Comparison of ENCODE assay signal across 14 mouse cellular contexts in genomic region chr11:88909388-88910036, GRCm38 (mm10). TPM values are rescaled to one million over a fixed set of nuclear protein-coding genes. Genes with fewer than 3 reads are reported as not detected.
DNase-seq lines count a peak whose midpoint lies in the region; ATAC-seq lines count a peak whose summit lies in the region.
"Had no signal": no experiment of that assay in that cellular context is flagged by ENCODE, and none has a peak within 500 bp of the region (broad histone marks: within the 10 kb centered on the region; RNA-seq: fewer than 3 reads in every experiment).

No protein-coding gene starts in this region.

- H3K27me3 ChIP-seq in heart, embryonic 13.5 days (replicated peaks) = no peaks in the 10 kb centered on the region
- H3K27me3 ChIP-seq in neural tube, embryonic 15.5 days (replicated peaks) = no peaks in the 10 kb centered on the region
- H3K27me3 ChIP-seq: embryonic facial prominence, embryonic 13.5 days; hindbrain, embryonic 15.5 days; limb, embryonic 13.5 days; neural tube, embryonic 12.5 days had no signal

- H3K9me3 ChIP-seq in heart, embryonic 13.5 days = no peaks in the 10 kb centered on the region
- H3K9me3 ChIP-seq in neural tube, embryonic 15.5 days (replicated peaks) = no peaks in the 10 kb centered on the region
- H3K9me3 ChIP-seq: embryonic facial prominence, embryonic 13.5 days; hindbrain, embryonic 15.5 days; limb, embryonic 13.5 days; neural tube, embryonic 12.5 days had no signal

- H3K4me1 ChIP-seq in heart, embryonic 13.5 days = peaks cover 15% of the 10 kb centered on the region
- H3K4me1 ChIP-seq in neural tube, embryonic 15.5 days = no peaks in the 10 kb centered on the region
- H3K4me1 ChIP-seq: embryonic facial prominence, embryonic 13.5 days; hindbrain, embryonic 15.5 days; limb, embryonic 13.5 days; neural tube, embryonic 12.5 days had no signal

- no peak overlapping the region for H3K9ac ChIP-seq in heart, embryonic 13.5 days
- no peak overlapping the region for H3K9ac ChIP-seq in neural tube, embryonic 15.5 days (replicated peaks)
- H3K9ac ChIP-seq: embryonic facial prominence, embryonic 13.5 days; hindbrain, embryonic 15.5 days; limb, embryonic 13.5 days; neural tube, embryonic 12.5 days had no signal

- peak; percentile 10 to 11 for DNase-seq in cerebellum, postnatal 36 days
- DNase-seq in cerebellum, adult 8-10 months = no peak
- DNase-seq in adipocyte (ENCODE audit: low spot score) = peak; percentile 85
- peak; percentile 88 to 90 for DNase-seq in lung, adult 18-20 months
- no peak for DNase-seq in left cerebral cortex, postnatal 25 days (ENCODE audit: low spot score in 2 of 2)
- DNase-seq in spleen, postnatal 14 days (ENCODE audit: low spot score in 2 of 2) = no peak
- DNase-seq: B cell, adult 2 months; thymus, adult 2 months had no signal

- intact Hi-C loops in left cerebral cortex, postnatal 25 days (cut with DNase I) = loop anchor here (5.0 kb wide), 1 partner anchor 48 kb away; the partner anchor contains the start of gene Scpep1

- no peak overlapping the region for H3K4me3 ChIP-seq in heart, embryonic 13.5 days
- no peak overlapping the region for H3K4me3 ChIP-seq in neural tube, embryonic 15.5 days (replicated peaks)
- H3K4me3 ChIP-seq: embryonic facial prominence, embryonic 13.5 days; hindbrain, embryonic 15.5 days; limb, embryonic 13.5 days; neural tube, embryonic 12.5 days had no signal

- H3K36me3 ChIP-seq in heart, embryonic 13.5 days = no peaks in the 10 kb centered on the region
- no peaks in the 10 kb centered on the region for H3K36me3 ChIP-seq in neural tube, embryonic 15.5 days
- H3K36me3 ChIP-seq: embryonic facial prominence, embryonic 13.5 days; hindbrain, embryonic 15.5 days; limb, embryonic 13.5 days; neural tube, embryonic 12.5 days had no signal

- 0 out of 2 replicates have a peak overlapping the region, but pooled peaks have one; percentile 19 for H3K4me2 ChIP-seq in heart, embryonic 13.5 days
- no peak overlapping the region for H3K4me2 ChIP-seq in neural tube, embryonic 15.5 days
- H3K4me2 ChIP-seq: embryonic facial prominence, embryonic 13.5 days; hindbrain, embryonic 15.5 days; limb, embryonic 13.5 days; neural tube, embryonic 12.5 days had no signal

- 68% methylated on average over 8 of the region's 8 CpGs for WGBS in heart, embryonic 13.5 days
- WGBS in neural tube, embryonic 15.5 days = 75% methylated on average over 8 of the region's 8 CpGs

- no peak for ATAC-seq in heart, embryonic 13.5 days (ENCODE audit: extremely low read depth, insufficient number of reproducible peaks, low FRiP score, low TSS enrichment)
- ATAC-seq in neural tube, embryonic 15.5 days (ENCODE audit: low FRiP score) = no peak

- peak overlapping the region; percentile 55 for H3K27ac ChIP-seq in heart, embryonic 13.5 days (replicated peaks)
- no peak overlapping the region for H3K27ac ChIP-seq in neural tube, embryonic 15.5 days (replicated peaks)
- H3K27ac ChIP-seq: embryonic facial prominence, embryonic 13.5 days; hindbrain, embryonic 15.5 days; limb, embryonic 13.5 days; neural tube, embryonic 12.5 days had no signal

RNA-seq across cellular contexts. Expression of gene Akap1, which starts 45.1 kb away (rescaled TPM):
- polyA plus RNA-seq in heart, embryonic 13.5 days (2015; fragmentation: Nextera tagmentation; extraction: Ambion mirVana) = 31.4 and 33.7 TPM in 2 replicates
- polyA plus RNA-seq in neural tube, embryonic 15.5 days (2015; fragmentation: Nextera tagmentation; extraction: Ambion mirVana) = 26.0 and 27.6 TPM in 2 replicates
- total RNA-seq in left cerebral cortex, postnatal 25 days (2021) = 10 to 100 TPM; 34.2 to 41.7 TPM

RNA-seq across cellular contexts. Expression of gene Scpep1, which starts 45.8 kb away (rescaled TPM):
- 44.6 and 49.1 TPM in 2 replicates for polyA plus RNA-seq in heart, embryonic 13.5 days (2015; fragmentation: Nextera tagmentation; extraction: Ambion mirVana)
- 29.6 and 35.0 TPM in 2 replicates for polyA plus RNA-seq in neural tube, embryonic 15.5 days (2015; fragmentation: Nextera tagmentation; extraction: Ambion mirVana)
- 10 to 100 TPM; 19.0 to 20.7 TPM for total RNA-seq in left cerebral cortex, postnatal 25 days (2021)

RNA-seq across cellular contexts. Expression of gene Elobl, which starts 57.2 kb away (rescaled TPM):
- not detected in 2 replicates for polyA plus RNA-seq in heart, embryonic 13.5 days (2015; fragmentation: Nextera tagmentation; extraction: Ambion mirVana)
- polyA plus RNA-seq in neural tube, embryonic 15.5 days (2015; fragmentation: Nextera tagmentation; extraction: Ambion mirVana) = not detected in 2 replicates
- total RNA-seq in left cerebral cortex, postnatal 25 days (2021) = not detected
- polyA plus RNA-seq: embryonic facial prominence, embryonic 13.5 days; hindbrain, embryonic 15.5 days; limb, embryonic 13.5 days; neural tube, embryonic 12.5 days had no signal

Comparison
In these comparisons a context has a peak if more than half of its experiments do, and no peak if none do; other contexts are left out.
1. DNase-seq: peak in cerebellum, postnatal 36 days (2 of 2), adipocyte (single experiment) and lung, adult 18-20 months (2 of 2); none in cerebellum, adult 8-10 months (single experiment), left cerebral cortex, postnatal 25 days (0 of 2) and spleen, postnatal 14 days (0 of 2).